8 mouse cellular contexts compared by ENCODE assay signal in genomic region chr8:120319449-120319848, GRCm38 (mm10).
A peak's percentile ranks its signal among the peaks of the same experiment; 100 is the strongest.
DNase-seq lines count a peak whose midpoint lies in the region; ATAC-seq and TF ChIP-seq lines count a peak whose summit lies in the region.

No protein-coding gene starts in this region.

- dilution Hi-C loops in CH12.LX (cut with MboI; ENCODE audit: extremely low pct_ligation_motif_present, extremely low pct_unique_long_range_greater_than_20kb, low sequenced_read_pairs) = no loop called here

- peaks cover 7 to 23% of the 10 kb centered on the region in 2 experiments for H3K4me1 ChIP-seq in CH12.LX (ENCODE audit: control insufficient read depth in 1 of 2, insufficient read depth in 2 of 2)
- peaks cover 80% of the 10 kb centered on the region for H3K4me1 ChIP-seq in embryonic facial prominence, embryonic 10.5 days
- peaks cover 20% of the 10 kb centered on the region for H3K4me1 ChIP-seq in heart, embryonic 11.5 days (ENCODE audit: control insufficient read depth, insufficient read depth, low read length)
- peaks cover 17% of the 10 kb centered on the region for H3K4me1 ChIP-seq in lung, embryonic 14.5 days (ENCODE audit: insufficient read depth)

- DNase-seq in CH12.LX (ENCODE audit: extremely low read depth) = peak; percentile 80
- DNase-seq in adrenal gland, postnatal 14 days = peak; percentile 91
- DNase-seq in embryonic facial prominence, embryonic 10.5 days (ENCODE audit: low spot score) = peak; percentile 87
- peak; percentile 75 to 76 for DNase-seq in kidney, postnatal 25 days
- peak; percentile 82 for DNase-seq in lung, embryonic 14.5 days
- peak; percentile 72 for DNase-seq in retina, adult 2 months (ENCODE audit: low read depth, low spot score)
- DNase-seq in thymus, postnatal 25 days = peak; percentile 84

- no peak for TF ChIP-seq POLR2A in CH12.LX (IDR thresholded peaks at IDR 0.05; ENCODE audit: low read depth, low read length)

- no peak for TF ChIP-seq EP300 in CH12.LX (IDR thresholded peaks at IDR 0.05; ENCODE audit: low read length)

- WGBS in embryonic facial prominence, embryonic 10.5 days = 20% methylated on average over 7 of the region's 7 CpGs
- 16% methylated on average over 7 of the region's 7 CpGs for WGBS in heart, embryonic 11.5 days (ENCODE audit: insufficient replicate concordance)
- WGBS in lung, embryonic 14.5 days = 23% methylated on average over 7 of the region's 7 CpGs

- H3K27ac ChIP-seq in CH12.LX (ENCODE audit: insufficient read depth, low read depth) = no peak overlapping the region
- H3K27ac ChIP-seq in embryonic facial prominence, embryonic 10.5 days (replicated peaks) = peak overlapping the region; percentile 58; the same call in 1 of the 2 replicates
- no peak overlapping the region for H3K27ac ChIP-seq in heart, embryonic 11.5 days (ENCODE audit: low read depth, low read length)
- peak overlapping the region; percentile 24; the same call in 1 of the 2 replicates for H3K27ac ChIP-seq in lung, embryonic 14.5 days (ENCODE audit: low read depth)

- H3K27me3 ChIP-seq in CH12.LX (replicated peaks) = peaks cover 15% of the 10 kb centered on the region
- peaks cover 31% of the 10 kb centered on the region; the same call in 1 of the 2 replicates for H3K27me3 ChIP-seq in embryonic facial prominence, embryonic 10.5 days (replicated peaks; ENCODE audit: low read depth, poor library complexity, severe bottlenecking)
- no peaks in the 10 kb centered on the region for H3K27me3 ChIP-seq in heart, embryonic 11.5 days (ENCODE audit: control insufficient read depth, insufficient read depth, low read length)
- H3K27me3 ChIP-seq in lung, embryonic 14.5 days (ENCODE audit: insufficient read depth, low read length) = no peaks in the 10 kb centered on the region

- no peaks in the 10 kb centered on the region for H3K36me3 ChIP-seq in CH12.LX (replicated peaks in 1 of 2; ENCODE audit: control insufficient read depth in 1 of 2, insufficient read depth in 1 of 2, low read length in 1 of 2)
- no peaks in the 10 kb centered on the region for H3K36me3 ChIP-seq in embryonic facial prominence, embryonic 10.5 days (replicated peaks)
- H3K36me3 ChIP-seq in heart, embryonic 11.5 days (ENCODE audit: control insufficient read depth, insufficient read depth, low read length) = no peaks in the 10 kb centered on the region
- H3K36me3 ChIP-seq in lung, embryonic 14.5 days (ENCODE audit: insufficient read depth) = no peaks in the 10 kb centered on the region

- peak; percentile 95 to 100 for TF ChIP-seq CTCF in CH12.LX (conservative IDR thresholded peaks at IDR 0.05 in 1 of 2, IDR thresholded peaks at IDR 0.05 in 1 of 2; ENCODE audit: low read depth in 2 of 2, low read length in 2 of 2)
- TF ChIP-seq CTCF in lung, embryonic 14.5 days (IDR thresholded peaks at IDR 0.05; ENCODE audit: low read depth) = peak; percentile 100

- H3K79me2 ChIP-seq in CH12.LX (replicated peaks; ENCODE audit: control insufficient read depth, extremely low read depth, insufficient read depth, poor library complexity, severe bottlenecking) = no peaks in the 10 kb centered on the region

- peak; percentile 80 for TF ChIP-seq RAD21 in CH12.LX (IDR thresholded peaks at IDR 0.05; ENCODE audit: low read depth, low read length)

- peak; percentile 49; the same call in 1 of the 2 replicates for ATAC-seq in heart, embryonic 11.5 days (replicated peaks; ENCODE audit: insufficient number of reproducible peaks, low FRiP score, low TSS enrichment)
- ATAC-seq in lung, embryonic 14.5 days (ENCODE audit: insufficient read depth) = no peak; the same call in 1 of the 2 replicates

- H3K4me2 ChIP-seq in CH12.LX (ENCODE audit: insufficient read depth, low read depth, poor library complexity, severe bottlenecking) = peak overlapping the region; percentile 46; the same call in 1 of the 2 replicates
- peak overlapping the region; percentile 32; the same call in 1 of the 2 replicates for H3K4me2 ChIP-seq in heart, embryonic 11.5 days
- H3K4me2 ChIP-seq in lung, embryonic 14.5 days = no peak overlapping the region

- H3K4me3 ChIP-seq in CH12.LX (replicated peaks in 1 of 3; ENCODE audit: low read depth in 2 of 3, low read length in 2 of 3, poor library complexity in 1 of 3) = no peak overlapping the region
- no peak overlapping the region for H3K4me3 ChIP-seq in embryonic facial prominence, embryonic 10.5 days
- H3K4me3 ChIP-seq in heart, embryonic 11.5 days (ENCODE audit: low read depth, low read length) = no peak overlapping the region
- no peak overlapping the region for H3K4me3 ChIP-seq in lung, embryonic 14.5 days (ENCODE audit: low read depth, low read length)

- H3K9me3 ChIP-seq in CH12.LX (replicated peaks; ENCODE audit: low read length) = no peaks in the 10 kb centered on the region
- H3K9me3 ChIP-seq in embryonic facial prominence, embryonic 10.5 days = no peaks in the 10 kb centered on the region
- no peaks in the 10 kb centered on the region for H3K9me3 ChIP-seq in heart, embryonic 11.5 days (replicated peaks; ENCODE audit: control insufficient read depth, low read length)
- H3K9me3 ChIP-seq in lung, embryonic 14.5 days (ENCODE audit: low read depth, low read length) = no peaks in the 10 kb centered on the region

- in situ Hi-C loops in CH12.LX (cut with MboI; ENCODE audit: low pct_ligation_motif_present, low pct_unique_long_range_greater_than_20kb, low sequenced_read_pairs) = no loop called here

- no peak overlapping the region for H3K9ac ChIP-seq in CH12.LX (ENCODE audit: insufficient read depth, low read depth)
- no peak overlapping the region for H3K9ac ChIP-seq in heart, embryonic 11.5 days (ENCODE audit: low read depth, low read length)
- H3K9ac ChIP-seq in lung, embryonic 14.5 days = no peak overlapping the region

TF ChIP-seq in CH12.LX, 34 proteins besides CTCF, POLR2A, EP300 and RAD21:
- TF ChIP-seq USF2 (conservative IDR thresholded peaks at IDR 0.05; ENCODE audit: low read depth, low read length) (no peak), UBTF (IDR thresholded peaks at IDR 0.05; ENCODE audit: low read depth, low read length) (no peak), ZKSCAN1 (IDR thresholded peaks at IDR 0.05; ENCODE audit: borderline replicate concordance, low read depth, low read length) (no peak), JUN (IDR thresholded peaks at IDR 0.05; ENCODE audit: insufficient read depth, low read depth, low read length) (no peak), SIN3A (IDR thresholded peaks at IDR 0.05; ENCODE audit: low read length) (peak; percentile 53; the same call in 1 of the 2 replicates), MAX (IDR thresholded peaks at IDR 0.05; ENCODE audit: low read length) (peak; percentile 56; the same call in 1 of the 2 replicates), TBP (conservative IDR thresholded peaks at IDR 0.05; ENCODE audit: low read depth, low read length) (no peak), HCFC1 (IDR thresholded peaks at IDR 0.05; ENCODE audit: low read depth, low read length) (peak; percentile 59), TCF12 (IDR thresholded peaks at IDR 0.05; ENCODE audit: low read depth, low read length) (peak; percentile 68), MXI1 (IDR thresholded peaks at IDR 0.05; ENCODE audit: low read depth, low read length) (0 out of 2 replicates have a peak, but pooled peaks have one; percentile 57), ELF1 (IDR thresholded peaks at IDR 0.05; ENCODE audit: low read depth, low read length) (peak; percentile 69), PAX5 (IDR thresholded peaks at IDR 0.05; ENCODE audit: low read length) (no peak), JUND (conservative IDR thresholded peaks at IDR 0.05; ENCODE audit: low read depth, low read length) (no peak), GABPA (IDR thresholded peaks at IDR 0.05; ENCODE audit: insufficient replicate concordance, low read depth, low read length) (no peak), MEF2A (IDR thresholded peaks at IDR 0.05; ENCODE audit: borderline replicate concordance, low read depth, low read length) (peak; percentile 66), NRF1 (IDR thresholded peaks at IDR 0.05; ENCODE audit: low read depth, low read length) (0 out of 2 replicates have a peak, but pooled peaks have one; percentile 24), USF1 (IDR thresholded peaks at IDR 0.05; ENCODE audit: low read depth, low read length) (no peak), ZNF384 (IDR thresholded peaks at IDR 0.05; ENCODE audit: low read depth, low read length) (no peak), MYC (IDR thresholded peaks at IDR 0.05; ENCODE audit: low read depth, low read length) (peak; percentile 72; the same call in 1 of the 2 replicates), CHD1 (IDR thresholded peaks at IDR 0.05; ENCODE audit: low read depth, low read length) (no peak), BHLHE40 (IDR thresholded peaks at IDR 0.05; ENCODE audit: low read depth, low read length) (no peak; the same call in 1 of the 2 replicates), E2F4 (IDR thresholded peaks at IDR 0.05; ENCODE audit: insufficient replicate concordance, low read depth, low read length) (no peak), SMC3 (IDR thresholded peaks at IDR 0.05; ENCODE audit: low read depth, low read length) (peak; percentile 99), KAT2A (IDR thresholded peaks at IDR 0.05; ENCODE audit: insufficient replicate concordance, low read length) (no peak), RCOR1 (conservative IDR thresholded peaks at IDR 0.05; ENCODE audit: low read depth, low read length) (no peak), POLR2AphosphoS2 (IDR thresholded peaks at IDR 0.05; ENCODE audit: low read depth, low read length) (no peak), ETS1 (conservative IDR thresholded peaks at IDR 0.05; ENCODE audit: low read depth, low read length) (no peak; the same call in 1 of the 2 replicates), ZMIZ1 (IDR thresholded peaks at IDR 0.05; ENCODE audit: low read depth, low read length) (no peak), CHD2 (IDR thresholded peaks at IDR 0.05; ENCODE audit: low read length) (no peak), MAZ (IDR thresholded peaks at IDR 0.05; ENCODE audit: low read depth, low read length) (0 out of 2 replicates have a peak, but pooled peaks have one; percentile 53), NELFE (IDR thresholded peaks at IDR 0.05; ENCODE audit: low read depth, low read length) (peak; percentile 95; the same call in 1 of the 2 replicates), ZC3H11A (IDR thresholded peaks at IDR 0.05; ENCODE audit: low read depth, low read length) (peak; percentile 79), MAFK (IDR thresholded peaks at IDR 0.05; ENCODE audit: insufficient replicate concordance, low read length) (no peak), IRF4 (IDR thresholded peaks at IDR 0.05; ENCODE audit: low read depth, low read length) (peak; percentile 79)

Comparison
In these comparisons a context has a peak if more than half of its experiments do, and no peak if none do; other contexts are left out.
1. H3K27ac ChIP-seq: peak in embryonic facial prominence, embryonic 10.5 days (single experiment) and lung, embryonic 14.5 days (single experiment); none in CH12.LX (single experiment) and heart, embryonic 11.5 days (single experiment).
2. Peak in every context shown above with its lines, with median percentiles within 50 percentile points of each other: DNase-seq.